Mouse (Mus musculus) intestine, embryonic 16.5 days (tissue): ENCODE data around the gene Klhl9. TPM values are rescaled to one million over a fixed set of nuclear protein-coding genes. Genes with fewer than 3 reads are reported as not detected.

ENCODE experiments used
- polyA plus RNA-seq: library from polyadenylated mRNA; unstranded; fragments of >200 nt; fragmentation: Nextera tagmentation; extraction: Ambion mirVana; gene quantifications from 2 replicates; pipeline ENCODE4 v1.2.1, GENCODE M21; 2015

Gene Klhl9
- polyA plus RNA-seq, 1 experiment from 2014 or later = 63.4 TPM

Other genes starting within 250 kb of the Klhl9 start
- not detected in 2 replicates for gene Ifnb1, start 199.7 kb downstream of the Klhl9 start, polyA plus RNA-seq
- not detected in 2 replicates for gene Ifna15, start 164.2 kb downstream of the Klhl9 start, polyA plus RNA-seq
- not detected in 2 replicates for gene Ifna14, start 150.7 kb downstream of the Klhl9 start, polyA plus RNA-seq
- not detected in 2 replicates for gene Ifna9, start 130.1 kb downstream of the Klhl9 start, polyA plus RNA-seq
- not detected in 2 replicates for gene Ifna12, start 119.1 kb downstream of the Klhl9 start, polyA plus RNA-seq
- not detected in 2 replicates for gene C87499, start 88.1 kb downstream of the Klhl9 start, polyA plus RNA-seq
- not detected in 2 replicates for gene Ifna13, start 78.0 kb downstream of the Klhl9 start, polyA plus RNA-seq
- gene Ifna16, start 45.5 kb downstream of the Klhl9 start, polyA plus RNA-seq = not detected in 2 replicates
- not detected in 2 replicates for gene Ifna2, start 38.6 kb downstream of the Klhl9 start, polyA plus RNA-seq
- not detected in 2 replicates for gene Ifnab, start 31.1 kb downstream of the Klhl9 start, polyA plus RNA-seq
- 0.62 and 1.4 TPM in 2 replicates for gene Gm26566, start 660 bp downstream of the Klhl9 start, polyA plus RNA-seq
- not detected in 2 replicates for gene Gm13271, start 32.4 kb upstream of the Klhl9 start, polyA plus RNA-seq
- gene Gm13283, start 37.7 kb upstream of the Klhl9 start, polyA plus RNA-seq = 0.21 TPM in 1 of 2 replicates, not detected in the other
- gene Gm13290, start 51.4 kb upstream of the Klhl9 start, polyA plus RNA-seq = 0.44 and 0.83 TPM in 2 replicates
- not detected in 2 replicates for gene Gm13289, start 54.5 kb upstream of the Klhl9 start, polyA plus RNA-seq
- gene Gm13272, start 57.4 kb upstream of the Klhl9 start, polyA plus RNA-seq = 0.28 TPM in 1 of 2 replicates, not detected in the other
- 0.11 TPM in 1 of 2 replicates, not detected in the other for gene Ifnz, start 59.7 kb upstream of the Klhl9 start, polyA plus RNA-seq
- gene Gm13276, start 63.2 kb upstream of the Klhl9 start, polyA plus RNA-seq = not detected in 2 replicates
- not detected in 2 replicates for gene Gm13277, start 66.2 kb upstream of the Klhl9 start, polyA plus RNA-seq
- gene Gm13278, start 69.1 kb upstream of the Klhl9 start, polyA plus RNA-seq = not detected in 2 replicates
- gene Gm13275, start 72.0 kb upstream of the Klhl9 start, polyA plus RNA-seq = not detected in 2 replicates
- not detected in 2 replicates for gene Gm13279, start 74.9 kb upstream of the Klhl9 start, polyA plus RNA-seq
- gene Gm13285, start 77.2 kb upstream of the Klhl9 start, polyA plus RNA-seq = 0.47 and 0.53 TPM in 2 replicates
- not detected in 2 replicates for gene Gm13287, start 80.8 kb upstream of the Klhl9 start, polyA plus RNA-seq
- not detected in 2 replicates for gene Gm13288, start 83.1 kb upstream of the Klhl9 start, polyA plus RNA-seq
- gene Ifna7, start 93.8 kb upstream of the Klhl9 start, polyA plus RNA-seq = not detected in 2 replicates
- gene Ifna11, start 97.5 kb upstream of the Klhl9 start, polyA plus RNA-seq = not detected in 2 replicates
- gene Ifna6, start 105.0 kb upstream of the Klhl9 start, polyA plus RNA-seq = not detected in 2 replicates
- not detected in 2 replicates for gene Ifna5, start 113.1 kb upstream of the Klhl9 start, polyA plus RNA-seq
- gene Ifna4, start 119.4 kb upstream of the Klhl9 start, polyA plus RNA-seq = not detected in 2 replicates
- not detected in 2 replicates for gene Ifna1, start 127.6 kb upstream of the Klhl9 start, polyA plus RNA-seq
- not detected in 2 replicates for gene Ifne, start 157.7 kb upstream of the Klhl9 start, polyA plus RNA-seq